Mouse (Mus musculus): Measurements from ENCODE around the gene Tomm40. TPM values are rescaled to one million over a fixed set of nuclear protein-coding genes. Genes with fewer than 3 reads are reported as not detected.

Gene Tomm40
- polyA plus RNA-seq (2012): 12.7 and 13.1 TPM in 2 replicates

GRCm38 (mm10) chr7:19715239-19716054 is at the start of gene Tomm40:
Tomm40 (minus strand) TSS chr7:19715438.
- no peak for TF ChIP-seq GATA1 (IDR thresholded peaks at IDR 0.05; ENCODE audit: low read length)
- TF ChIP-seq TAL1 (IDR thresholded peaks at IDR 0.05; ENCODE audit: low read length): no peak
- Histone ChIP-seq H3K9me3 (ENCODE audit: control insufficient read depth, low read length) (no peaks in the 10 kb centered on the region), H3K36me3 (ENCODE audit: control insufficient read depth) (peaks cover 35% of the 10 kb centered on the region), H3K4me3 (replicated peaks) (peak within 1 kb of the TSS; percentile 97), H3K4me1 (ENCODE audit: control insufficient read depth) (peaks cover 51% of the 10 kb centered on the region), H3K27me3 (ENCODE audit: control insufficient read depth) (no peaks in the 10 kb centered on the region)

DNA sequence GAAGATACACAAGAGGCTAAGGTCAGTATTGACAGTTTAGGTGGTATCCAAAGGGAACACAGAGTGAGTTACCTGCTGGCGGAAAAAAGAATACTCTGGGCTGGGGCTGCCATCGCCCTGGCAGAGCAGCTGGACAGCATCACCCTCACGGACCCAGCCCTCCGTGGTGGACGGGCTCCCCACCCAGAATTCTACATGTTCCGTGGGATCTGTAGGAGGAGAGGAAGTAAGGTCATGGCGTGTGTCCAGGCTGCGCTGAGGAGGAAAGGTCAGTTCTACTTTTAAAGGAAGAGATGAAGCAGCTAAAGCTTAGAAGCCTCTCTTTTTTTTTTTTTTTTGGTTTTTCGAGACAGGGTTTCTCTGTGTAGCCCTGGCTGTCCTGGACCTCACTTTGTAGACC is 49.3 kb upstream of the Tomm40 start:
- Histone ChIP-seq H3K9me3 (ENCODE audit: control insufficient read depth, low read length) (no peaks in the 10 kb centered on the region), H3K4me3 (replicated peaks) (no peak overlapping the region), H3K36me3 (ENCODE audit: control insufficient read depth) (no peaks in the 10 kb centered on the region), H3K27me3 (ENCODE audit: control insufficient read depth) (peaks cover 13% of the 10 kb centered on the region), H3K4me1 (ENCODE audit: control insufficient read depth) (peaks cover 2% of the 10 kb centered on the region; the same call in 1 of the 2 replicates)
- TF ChIP-seq TAL1 (IDR thresholded peaks at IDR 0.05; ENCODE audit: low read length) (no peak), GATA1 (IDR thresholded peaks at IDR 0.05; ENCODE audit: low read length) (no peak)

- H3K27me3 ChIP-seq (ENCODE audit: control insufficient read depth): peaks cover 7% of the 10 kb centered on the region
- TF ChIP-seq GATA1 (IDR thresholded peaks at IDR 0.05; ENCODE audit: low read length): no peak
- no peak for TF ChIP-seq TAL1 (IDR thresholded peaks at IDR 0.05; ENCODE audit: low read length)
- no peaks in the 10 kb centered on the region for H3K36me3 ChIP-seq (ENCODE audit: control insufficient read depth)
- H3K4me1 ChIP-seq (ENCODE audit: control insufficient read depth): no peaks in the 10 kb centered on the region
- H3K4me3 ChIP-seq (replicated peaks): no peak overlapping the region
- no peaks in the 10 kb centered on the region for H3K9me3 ChIP-seq (ENCODE audit: control insufficient read depth, low read length)
These were observed 48.7 kb upstream of the Tomm40 start for GRCm38 (mm10) chr7:19763829-19764477.

- Histone ChIP-seq H3K4me1 (ENCODE audit: control insufficient read depth) (no peaks in the 10 kb centered on the region), H3K9me3 (ENCODE audit: control insufficient read depth, low read length) (no peaks in the 10 kb centered on the region), H3K27me3 (ENCODE audit: control insufficient read depth) (no peaks in the 10 kb centered on the region), H3K4me3 (replicated peaks) (no peak overlapping the region), H3K36me3 (ENCODE audit: control insufficient read depth) (no peaks in the 10 kb centered on the region)
- TF ChIP-seq GATA1 (IDR thresholded peaks at IDR 0.05; ENCODE audit: low read length): no peak
- no peak for TF ChIP-seq TAL1 (IDR thresholded peaks at IDR 0.05; ENCODE audit: low read length)
These were observed 47.0 kb upstream of the Tomm40 start for GRCm38 (mm10) chr7:19762283-19762682.

DNA sequence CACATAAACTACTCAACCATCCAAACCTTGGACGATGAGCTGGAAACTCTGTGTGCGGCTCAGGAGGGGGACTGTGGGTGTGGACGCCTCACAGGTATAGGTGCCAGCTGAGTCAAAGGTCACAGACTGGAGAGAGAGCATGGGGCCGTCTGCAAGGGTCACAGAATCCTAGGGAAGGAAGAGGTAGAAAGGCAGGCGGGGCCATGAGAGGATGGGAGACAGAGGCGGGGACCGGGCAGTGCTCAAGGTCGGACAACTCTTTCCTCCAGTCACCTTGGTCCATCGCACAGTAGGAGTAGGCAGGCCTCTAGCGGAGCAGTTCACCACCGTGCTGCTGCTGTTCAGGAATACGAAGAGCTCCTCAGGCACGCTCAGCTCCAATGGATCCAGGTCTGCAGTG is 44.8 kb upstream of the Tomm40 start:
- no peak overlapping the region for H3K4me3 ChIP-seq (replicated peaks)
- H3K4me1 ChIP-seq (ENCODE audit: control insufficient read depth): no peaks in the 10 kb centered on the region
- no peaks in the 10 kb centered on the region for H3K9me3 ChIP-seq (ENCODE audit: control insufficient read depth, low read length)
- peaks cover 11% of the 10 kb centered on the region for H3K27me3 ChIP-seq (ENCODE audit: control insufficient read depth)
- H3K36me3 ChIP-seq (ENCODE audit: control insufficient read depth): no peaks in the 10 kb centered on the region
- no peak for TF ChIP-seq GATA1 (IDR thresholded peaks at IDR 0.05; ENCODE audit: low read length)
- no peak for TF ChIP-seq TAL1 (IDR thresholded peaks at IDR 0.05; ENCODE audit: low read length)

- Histone ChIP-seq H3K36me3 (ENCODE audit: control insufficient read depth) (no peaks in the 10 kb centered on the region), H3K4me3 (replicated peaks) (no peak overlapping the region), H3K4me1 (ENCODE audit: control insufficient read depth) (no peaks in the 10 kb centered on the region), H3K9me3 (ENCODE audit: control insufficient read depth, low read length) (no peaks in the 10 kb centered on the region), H3K27me3 (ENCODE audit: control insufficient read depth) (peaks cover 11% of the 10 kb centered on the region)
- no peak for TF ChIP-seq GATA1 (IDR thresholded peaks at IDR 0.05; ENCODE audit: low read length)
- no peak for TF ChIP-seq TAL1 (IDR thresholded peaks at IDR 0.05; ENCODE audit: low read length)
These were observed 43.4 kb upstream of the Tomm40 start for GRCm38 (mm10) chr7:19758623-19759022.

GRCm38 (mm10) chr7:19755851-19756786 is 40.9 kb upstream of the Tomm40 start:
- no peaks in the 10 kb centered on the region for H3K36me3 ChIP-seq (ENCODE audit: control insufficient read depth)
- no peak for TF ChIP-seq TAL1 (IDR thresholded peaks at IDR 0.05; ENCODE audit: low read length)
- TF ChIP-seq GATA1 (IDR thresholded peaks at IDR 0.05; ENCODE audit: low read length): no peak
- peaks cover 11% of the 10 kb centered on the region for H3K27me3 ChIP-seq (ENCODE audit: control insufficient read depth)
- no peaks in the 10 kb centered on the region for H3K4me1 ChIP-seq (ENCODE audit: control insufficient read depth)
- no peaks in the 10 kb centered on the region for H3K9me3 ChIP-seq (ENCODE audit: control insufficient read depth, low read length)
- no peak overlapping the region for H3K4me3 ChIP-seq (replicated peaks)

- H3K4me3 ChIP-seq (replicated peaks): no peak overlapping the region
- TF ChIP-seq TAL1 (IDR thresholded peaks at IDR 0.05; ENCODE audit: low read length) (no peak), GATA1 (IDR thresholded peaks at IDR 0.05; ENCODE audit: low read length) (no peak)
- H3K36me3 ChIP-seq (ENCODE audit: control insufficient read depth): no peaks in the 10 kb centered on the region
- no peaks in the 10 kb centered on the region for H3K9me3 ChIP-seq (ENCODE audit: control insufficient read depth, low read length)
- peaks cover 11% of the 10 kb centered on the region for H3K27me3 ChIP-seq (ENCODE audit: control insufficient read depth)
- H3K4me1 ChIP-seq (ENCODE audit: control insufficient read depth): peaks cover 10% of the 10 kb centered on the region
These were observed 39.8 kb upstream of the Tomm40 start for GRCm38 (mm10) chr7:19755008-19755407.

Data from erythroblast, embryonic 14.5 days (primary cell).